Mouse (Mus musculus) macrophage (primary cell): ENCODE measurements around the gene Calcb. TPM values are rescaled to one million over a fixed set of nuclear protein-coding genes. Genes with fewer than 3 reads are reported as not detected.
"Not testable (repeated sequence)": the region's sequence is repeated elsewhere in the genome, so short reads cannot be mapped to it uniquely, and the experiment has no call there.

Experiments
- H3K27ac ChIP-seq: fragments of 350-480 bp; formaldehyde crosslinking; 2 replicates; pipeline ENCODE4 v1.9.0; 2021
- H3K36me3 ChIP-seq: fragments of 350-480 bp; formaldehyde crosslinking; 2 replicates; pipeline ENCODE4 v1.9.0; 2021; ENCODE audit errors: inconsistent target
- H3K4me3 ChIP-seq: fragments of 350-480 bp; formaldehyde crosslinking; 2 replicates; pipeline ENCODE4 v1.9.0; 2021; ENCODE audit errors: inconsistent target
- H3K79me2 ChIP-seq: fragments of 350-480 bp; formaldehyde crosslinking; 2 replicates; pipeline ENCODE4 v1.9.0; 2021; ENCODE audit errors: inconsistent target
- WGBS: methylation state at CpG from one replicate; pipeline ENCODE4 v1.1.7; 2026; ENCODE audit warnings: inconsistent platforms; ENCODE audit not compliant: missing documents; 5-methylcytosine and 5-hydroxymethylcytosine counted together
- polyA plus RNA-seq: library from polyadenylated mRNA; stranded (reverse); fragments of 250-400 nt; gene quantifications from 3 replicates; pipeline ENCODE4 v1.2.4, GENCODE M21; 2018; ENCODE audit warnings: inconsistent platforms
- total RNA-seq, 78 experiments: library from RNA; depleted of rRNA; stranded (reverse); fragments of 250-400 nt; gene quantifications; 1 replicate in 9 of 78; 2 replicates in 24 of 78; 3 replicates in 43 of 78; 4 replicates in 2 of 78; pipeline ENCODE4 v1.2.4; 2018; ENCODE audit warnings: inconsistent platforms in 56 of 78

Calcb gene
- total RNA-seq (2018; cell fraction: chromatin; rRNA removed), result not detected
- not detected for total RNA-seq (2018; cell fraction: cytosol; rRNA removed)
- total RNA-seq (2018; cell fraction: nucleus; rRNA removed), result not detected
- not detected in 3 replicates for polyA plus RNA-seq

GRCm38 (mm10) chr7:114718300-114718699, at the start of gene Calcb:
Gene Calcb (plus strand): TSS chr7:114718643.
- H3K79me2 ChIP-seq, result no peaks in the 10 kb centered on the region
- H3K36me3 ChIP-seq, result no peaks in the 10 kb centered on the region
- 13% methylated on average over 11 of the region's 11 CpGs for WGBS
- no peak within 1 kb of the TSS for H3K4me3 ChIP-seq
- no peak within 1 kb of the TSS for H3K27ac ChIP-seq

- 0% methylated on average over 1 of the region's 1 CpGs for WGBS
- no peaks in the 10 kb centered on the region for H3K79me2 ChIP-seq
- no peaks in the 10 kb centered on the region for H3K36me3 ChIP-seq
- no peak overlapping the region for H3K27ac ChIP-seq
- H3K4me3 ChIP-seq, result no peak overlapping the region
Measured at GRCm38 (mm10) chr7:114671405-114671804, 47.0 kb upstream of the Calcb start.

GRCm38 (mm10) chr7:114672697-114673096, 45.7 kb upstream of the Calcb start:
- H3K79me2 ChIP-seq, result no peaks in the 10 kb centered on the region
- no peaks in the 10 kb centered on the region for H3K36me3 ChIP-seq
- no peak overlapping the region for H3K27ac ChIP-seq
- WGBS, result 36% methylated on average over 2 of the region's 2 CpGs
- H3K4me3 ChIP-seq, result no peak overlapping the region

- Histone ChIP-seq H3K4me3 (no peak overlapping the region), H3K36me3 (no peaks in the 10 kb centered on the region), H3K79me2 (no peaks in the 10 kb centered on the region), H3K27ac (no peak overlapping the region)
Measured at GRCm38 (mm10) chr7:114692339-114692738, 26.1 kb upstream of the Calcb start.

GRCm38 (mm10) chr7:114700871-114701270, 17.6 kb upstream of the Calcb start:
- 85% methylated on average over 2 of the region's 2 CpGs for WGBS

GRCm38 (mm10) chr7:114706716-114707115, 11.7 kb upstream of the Calcb start:
- 86% methylated on average over 4 of the region's 4 CpGs for WGBS
- Histone ChIP-seq H3K27ac (no peak overlapping the region), H3K79me2 (no peaks in the 10 kb centered on the region), H3K4me3 (no peak overlapping the region), H3K36me3 (no peaks in the 10 kb centered on the region)

More at GRCm38 (mm10) chr7:114700871-114701270, 17.6 kb upstream of the Calcb start:
- no peaks in the 10 kb centered on the region for H3K36me3 ChIP-seq
- no peaks in the 10 kb centered on the region for H3K79me2 ChIP-seq
- H3K27ac ChIP-seq, result no peak overlapping the region
- no peak overlapping the region for H3K4me3 ChIP-seq

GRCm38 (mm10) chr7:114707398-114707797, 11.0 kb upstream of the Calcb start:
- no peak overlapping the region for H3K27ac ChIP-seq
- WGBS, result 94% methylated on average over 1 of the region's 1 CpGs
- H3K36me3 ChIP-seq, result no peaks in the 10 kb centered on the region
- H3K79me2 ChIP-seq, result no peaks in the 10 kb centered on the region
- H3K4me3 ChIP-seq, result no peak overlapping the region

GRCm38 (mm10) chr7:114710419-114710818, 8.0 kb upstream of the Calcb start:
- Histone ChIP-seq H3K79me2 (no peaks in the 10 kb centered on the region), H3K4me3 (no peak overlapping the region), H3K27ac (peak overlapping the region; percentile 34), H3K36me3 (no peaks in the 10 kb centered on the region)
- 60% methylated on average over 2 of the region's 2 CpGs for WGBS

- WGBS, result 12% methylated on average over 1 of the region's 1 CpGs
- Histone ChIP-seq H3K27ac (no peak overlapping the region), H3K4me3 (no peak overlapping the region), H3K36me3 (no peaks in the 10 kb centered on the region), H3K79me2 (no peaks in the 10 kb centered on the region)
Measured at GRCm38 (mm10) chr7:114712523-114712922, 5.9 kb upstream of the Calcb start.

GRCm38 (mm10) chr7:114719381-114720131, 1.1 kb downstream of the Calcb start:
- Histone ChIP-seq H3K36me3 (no peaks in the 10 kb centered on the region), H3K79me2 (no peaks in the 10 kb centered on the region), H3K4me3 (no peak overlapping the region), H3K27ac (no peak overlapping the region)
- WGBS, result 9% methylated on average over 17 of the region's 17 CpGs

GRCm38 (mm10) chr7:114729696-114730095, 11.3 kb downstream of the Calcb start:
- not testable (repeated sequence) for H3K4me3 ChIP-seq, H3K27ac ChIP-seq, H3K36me3 ChIP-seq, H3K79me2 ChIP-seq
- 52% methylated on average over 3 of the region's 4 CpGs for WGBS

GRCm38 (mm10) chr7:114731175-114731574, 12.7 kb downstream of the Calcb start:
- WGBS, result 80% methylated on average over 6 of the region's 6 CpGs

GRCm38 (mm10) chr7:114731700-114732099, 13.3 kb downstream of the Calcb start:
- 60% methylated on average over 4 of the region's 4 CpGs for WGBS
- not testable (repeated sequence) for H3K36me3 ChIP-seq, H3K4me3 ChIP-seq, H3K79me2 ChIP-seq, H3K27ac ChIP-seq

More at GRCm38 (mm10) chr7:114731175-114731574, 12.7 kb downstream of the Calcb start:
- Histone ChIP-seq H3K79me2 (no peaks in the 10 kb centered on the region), H3K36me3 (no peaks in the 10 kb centered on the region), H3K27ac (no peak overlapping the region), H3K4me3 (no peak overlapping the region)

- no peak overlapping the region for H3K27ac ChIP-seq
- H3K79me2 ChIP-seq, result no peaks in the 10 kb centered on the region
- H3K4me3 ChIP-seq, result no peak overlapping the region
- 80% methylated on average over 5 of the region's 5 CpGs for WGBS
- H3K36me3 ChIP-seq, result no peaks in the 10 kb centered on the region
Measured at GRCm38 (mm10) chr7:114736256-114736655, 17.8 kb downstream of the Calcb start.

- no peak overlapping the region for H3K4me3 ChIP-seq
- no peaks in the 10 kb centered on the region for H3K79me2 ChIP-seq
- H3K36me3 ChIP-seq, result no peaks in the 10 kb centered on the region
- no peak overlapping the region for H3K27ac ChIP-seq
Measured at GRCm38 (mm10) chr7:114738166-114738565, 19.7 kb downstream of the Calcb start.
